8 mouse cellular contexts compared by ENCODE assay signal in genomic region chr13:37760957-37761941, GRCm38 (mm10). TPM values are rescaled to one million over a fixed set of nuclear protein-coding genes. Genes with fewer than 3 reads are reported as not detected.
DNase-seq lines count a peak whose midpoint lies in the region; ATAC-seq lines count a peak whose summit lies in the region.

No protein-coding gene starts in this region.

- no peaks in the 10 kb centered on the region for H3K36me3 ChIP-seq in embryonic facial prominence, embryonic 13.5 days
- no peaks in the 10 kb centered on the region for H3K36me3 ChIP-seq in midbrain, embryonic 13.5 days

- intact Hi-C loops in heart, postnatal 25 days (cut with DNase I) = loop anchor here (5.0 to 10.0 kb wide), 2 partner anchors 106 to 294 kb away; no protein-coding TSS in a partner anchor

- no peak overlapping the region for H3K4me2 ChIP-seq in embryonic facial prominence, embryonic 13.5 days
- peak overlapping the region; percentile 48 for H3K4me2 ChIP-seq in midbrain, embryonic 13.5 days (replicated peaks)

- no peak overlapping the region for H3K4me3 ChIP-seq in embryonic facial prominence, embryonic 13.5 days
- peak overlapping the region; percentile 13 for H3K4me3 ChIP-seq in midbrain, embryonic 13.5 days (replicated peaks)

- H3K9me3 ChIP-seq in embryonic facial prominence, embryonic 13.5 days = no peaks in the 10 kb centered on the region
- H3K9me3 ChIP-seq in midbrain, embryonic 13.5 days = peaks cover 4% of the 10 kb centered on the region; the same call in 1 of the 2 replicates

- H3K4me1 ChIP-seq in embryonic facial prominence, embryonic 13.5 days = no peaks in the 10 kb centered on the region
- H3K4me1 ChIP-seq in midbrain, embryonic 13.5 days (replicated peaks) = peaks cover 18% of the 10 kb centered on the region

- H3K27ac ChIP-seq in embryonic facial prominence, embryonic 13.5 days = 0 out of 2 replicates have a peak overlapping the region, but pooled peaks have one; percentile 5
- H3K27ac ChIP-seq in midbrain, embryonic 13.5 days = no peak overlapping the region

- no peak overlapping the region for H3K9ac ChIP-seq in embryonic facial prominence, embryonic 13.5 days
- peak overlapping the region; percentile 48 for H3K9ac ChIP-seq in midbrain, embryonic 13.5 days (replicated peaks)

- H3K27me3 ChIP-seq in embryonic facial prominence, embryonic 13.5 days = no peaks in the 10 kb centered on the region
- peaks cover 72% of the 10 kb centered on the region for H3K27me3 ChIP-seq in midbrain, embryonic 13.5 days

- WGBS in embryonic facial prominence, embryonic 13.5 days = 50% methylated on average over 23 of the region's 23 CpGs
- 11% methylated on average over 23 of the region's 23 CpGs for whole genome bisulfite sequencing in midbrain, embryonic 13.5 days

- ATAC-seq in embryonic facial prominence, embryonic 13.5 days (ENCODE audit: insufficient number of reproducible peaks, insufficient read depth, low FRiP score, low TSS enrichment, low read depth) = no peak
- peak; percentile 80 for ATAC-seq in midbrain, embryonic 13.5 days

- DNase-seq in frontal cortex, postnatal 10 days (ENCODE audit: low spot score in 2 of 2) = peak; percentile 12
- no peak for DNase-seq in frontal cortex, postnatal 36 days (ENCODE audit: low spot score in 2 of 2)
- peak; percentile 21 for DNase-seq in heart, postnatal 25 days (ENCODE audit: low spot score)
- DNase-seq in kidney, postnatal 36 days = peak; percentile 63 to 81
- no peak for DNase-seq in urinary bladder, adult 18-20 months (ENCODE audit: low spot score in 2 of 2)
- no peak for DNase-seq in spleen, postnatal 14 days (ENCODE audit: low spot score in 2 of 2)

RNA-seq across cellular contexts. Expression of gene Rreb1, which starts 17.0 kb away (rescaled TPM):
- polyA plus RNA-seq in embryonic facial prominence, embryonic 13.5 days (2015; fragmentation: Nextera tagmentation; extraction: Ambion mirVana) = 13.2 and 15.0 TPM in 2 replicates
- total RNA-seq in heart, postnatal 25 days (2021) = 10 to 100 TPM; 38.0 to 55.6 TPM
- polyA plus RNA-seq in midbrain, embryonic 13.5 days (2015; fragmentation: Nextera tagmentation; extraction: Ambion mirVana) = 2.5 and 2.7 TPM in 2 replicates

Comparison
In these comparisons a context has a peak if more than half of its experiments do, and no peak if none do; other contexts are left out.
1. DNase-seq: peak in frontal cortex, postnatal 10 days (2 of 2), heart, postnatal 25 days (single experiment) and kidney, postnatal 36 days (2 of 2); none in frontal cortex, postnatal 36 days (0 of 2), urinary bladder, adult 18-20 months (0 of 2) and spleen, postnatal 14 days (0 of 2).